Mouse (Mus musculus) thymus, postnatal 25 days (tissue): Measurements from ENCODE around the gene Lmf1.
A peak's percentile ranks its signal among the peaks of the same experiment; 100 is the strongest.

ENCODE experiments used
- DNase-seq: peaks from one replicate; pipeline ENCODE4 v3.0.0; 2022

Gene Lmf1

GRCm38 (mm10) chr17:25643517-25644294 is 64.8 kb downstream of the Lmf1 start:
- no peak for DNase-seq

GRCm38 (mm10) chr17:25644761-25645160 is 65.9 kb downstream of the Lmf1 start:
- no peak for DNase-seq

GRCm38 (mm10) chr17:25645661-25646060 is 66.8 kb downstream of the Lmf1 start:
- no peak for DNase-seq

GRCm38 (mm10) chr17:25647901-25648300 is 69.0 kb downstream of the Lmf1 start:
- no peak for DNase-seq

GRCm38 (mm10) chr17:25648678-25649216 is 69.9 kb downstream of the Lmf1 start:
- no peak for DNase-seq

- DNase-seq, result no peak
Measured at GRCm38 (mm10) chr17:25650726-25651125, 71.8 kb downstream of the Lmf1 start.

- DNase-seq, result no peak
Measured at GRCm38 (mm10) chr17:25652272-25652671, 73.4 kb downstream of the Lmf1 start.

GRCm38 (mm10) chr17:25656142-25656825 is 77.4 kb downstream of the Lmf1 start:
- no peak for DNase-seq

GRCm38 (mm10) chr17:25656826-25657189 is 77.9 kb downstream of the Lmf1 start:
- peak; percentile 39 for DNase-seq

GRCm38 (mm10) chr17:25663213-25663835 is 84.4 kb downstream of the Lmf1 start:
- no peak for DNase-seq

GRCm38 (mm10) chr17:25665485-25665884 is 86.6 kb downstream of the Lmf1 start:
- no peak for DNase-seq

- DNase-seq, result no peak
Measured at GRCm38 (mm10) chr17:25665891-25666290, 87.0 kb downstream of the Lmf1 start.

- no peak for DNase-seq
Measured at GRCm38 (mm10) chr17:25668481-25669055, 89.7 kb downstream of the Lmf1 start.

GRCm38 (mm10) chr17:25672982-25673381 is 94.1 kb downstream of the Lmf1 start:
- no peak for DNase-seq

- DNase-seq, result no peak
Measured at GRCm38 (mm10) chr17:25677969-25678368, 99.1 kb downstream of the Lmf1 start.

- no peak for DNase-seq
Measured at GRCm38 (mm10) chr17:25679818-25680217, 100.9 kb downstream of the Lmf1 start.

GRCm38 (mm10) chr17:25681636-25682035 is 102.8 kb downstream of the Lmf1 start:
- no peak for DNase-seq

GRCm38 (mm10) chr17:25686323-25686722 is 107.4 kb downstream of the Lmf1 start:
- no peak for DNase-seq

- DNase-seq, result no peak
Measured at GRCm38 (mm10) chr17:25688922-25689321, 110.0 kb downstream of the Lmf1 start.

GRCm38 (mm10) chr17:25696263-25696662 is 117.4 kb downstream of the Lmf1 start:
- DNase-seq, result no peak

GRCm38 (mm10) chr17:25698446-25698845 is 119.6 kb downstream of the Lmf1 start:
- DNase-seq, result peak; percentile 69

GRCm38 (mm10) chr17:25700863-25701496 is 122.1 kb downstream of the Lmf1 start:
- no peak for DNase-seq

- DNase-seq, result no peak
Measured at GRCm38 (mm10) chr17:25709994-25710393, 131.1 kb downstream of the Lmf1 start.
